Mouse (Mus musculus): ENCODE results near the gene Alyref2.

Gene Alyref2

DNA sequence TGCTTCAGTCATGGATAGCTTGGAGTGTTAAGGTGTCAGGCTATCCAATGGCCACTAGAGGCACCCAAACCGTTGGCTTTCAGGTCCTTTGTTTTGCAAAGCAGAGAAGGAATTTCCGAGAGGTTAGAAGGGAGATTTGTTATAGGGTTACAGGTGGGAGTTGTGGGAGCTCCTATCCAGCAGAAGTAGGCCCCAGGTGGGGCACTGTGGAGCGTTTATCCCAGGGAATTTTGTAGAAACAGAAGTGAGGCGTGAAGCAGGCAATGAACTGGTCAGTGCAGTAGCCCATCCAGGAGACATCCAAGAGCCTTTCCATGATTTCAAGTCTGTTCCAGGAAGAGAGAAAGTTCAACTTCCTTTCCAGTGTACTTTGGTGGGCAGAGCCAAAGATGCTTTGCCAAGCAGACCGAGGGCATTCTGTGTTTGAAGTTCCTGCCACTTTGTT is 1.6 kb upstream of the Alyref2 start:
- peak; percentile 83 for DNase-seq (ENCODE audit: low spot score)

DNA sequence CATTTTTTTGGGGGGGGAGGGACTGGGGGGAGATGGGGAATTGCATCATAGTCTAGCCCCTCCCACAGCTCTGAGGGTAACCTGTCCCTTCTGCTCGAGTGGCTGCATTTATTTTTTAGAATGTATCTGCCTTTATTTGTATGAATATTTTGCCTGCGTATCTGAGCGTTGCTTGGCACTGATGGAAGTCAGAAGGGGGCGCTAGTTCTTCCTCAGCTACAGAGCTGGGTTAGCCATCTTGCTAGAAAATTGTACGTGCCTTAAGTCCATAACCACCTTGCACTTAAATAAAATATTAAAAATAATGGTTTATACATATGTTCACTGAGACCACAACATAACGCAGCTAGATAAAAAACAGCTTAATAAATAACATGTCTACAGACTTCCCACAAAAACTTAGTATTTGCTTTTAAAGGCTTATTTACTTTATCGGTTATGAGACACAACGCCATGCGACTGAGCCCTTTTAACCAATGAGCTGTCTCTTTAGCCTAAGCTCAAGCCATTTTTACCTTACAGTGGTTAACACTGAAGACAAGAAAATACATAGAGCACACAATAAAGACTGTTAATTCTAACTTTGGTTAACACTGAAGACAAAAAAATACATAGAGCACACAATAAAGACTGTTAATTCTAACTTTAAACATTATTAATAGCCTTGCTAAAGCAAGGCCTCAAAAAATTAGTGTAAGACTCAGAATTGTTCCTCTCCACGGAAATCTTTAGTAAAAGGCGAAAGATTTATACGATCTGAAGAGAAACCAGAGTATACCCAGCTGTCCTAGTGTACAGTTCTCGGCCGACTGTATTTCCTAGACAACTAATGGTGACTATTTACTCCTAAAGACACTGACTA is 659 bp upstream of the Alyref2 start:
- DNase-seq (ENCODE audit: low spot score) = peak; percentile 86

DNA sequence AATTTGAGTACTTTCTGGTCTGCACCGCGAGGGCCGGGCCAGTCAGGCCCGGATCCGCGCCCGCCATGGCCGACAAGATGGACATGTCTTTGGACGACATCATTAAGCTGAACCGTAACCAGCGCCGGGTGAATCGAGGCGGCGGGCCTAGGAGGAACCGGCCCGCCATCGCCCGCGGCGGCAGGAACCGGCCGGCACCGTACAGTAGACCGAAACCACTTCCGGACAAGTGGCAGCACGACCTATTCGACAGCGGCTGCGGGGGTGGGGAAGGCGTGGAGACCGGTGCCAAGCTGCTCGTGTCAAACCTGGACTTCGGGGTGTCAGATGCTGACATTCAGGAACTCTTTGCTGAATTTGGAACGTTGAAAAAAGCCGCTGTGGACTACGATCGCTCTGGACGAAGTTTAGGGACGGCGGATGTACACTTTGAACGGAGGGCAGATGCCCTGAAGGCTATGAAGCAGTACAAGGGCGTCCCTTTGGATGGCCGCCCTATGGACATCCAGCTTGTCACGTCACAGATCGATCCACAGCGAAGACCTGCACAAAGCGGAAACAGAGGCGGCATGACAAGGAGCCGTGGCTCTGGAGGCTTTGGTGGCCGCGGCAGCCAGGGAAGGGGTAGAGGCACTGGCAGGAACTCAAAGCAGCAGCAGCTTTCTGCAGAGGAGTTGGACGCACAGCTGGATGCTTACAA is 464 bp downstream of the Alyref2 start:
- DNase-seq (ENCODE audit: low spot score) = peak; percentile 80

DNA sequence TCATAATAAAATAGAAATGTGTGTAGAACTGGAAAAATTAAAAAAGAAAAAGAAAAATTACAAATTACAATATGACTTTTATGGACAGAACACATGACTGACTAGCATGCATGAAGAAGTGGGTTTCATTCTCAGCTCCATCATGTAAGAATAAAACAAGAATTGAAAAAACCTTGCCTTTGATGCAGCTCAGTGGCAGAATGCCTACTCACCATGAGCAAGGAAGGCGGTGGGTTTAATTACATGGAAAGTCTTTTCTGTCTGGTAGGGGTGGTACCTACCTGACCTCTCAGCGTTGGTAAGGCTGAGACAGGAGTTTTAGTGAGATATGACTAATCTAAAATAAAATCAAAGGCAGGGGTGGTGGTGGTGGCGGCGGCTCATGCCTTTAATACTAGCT is 1.3 kb downstream of the Alyref2 start:
- no peak for DNase-seq (ENCODE audit: low spot score)

DNA sequence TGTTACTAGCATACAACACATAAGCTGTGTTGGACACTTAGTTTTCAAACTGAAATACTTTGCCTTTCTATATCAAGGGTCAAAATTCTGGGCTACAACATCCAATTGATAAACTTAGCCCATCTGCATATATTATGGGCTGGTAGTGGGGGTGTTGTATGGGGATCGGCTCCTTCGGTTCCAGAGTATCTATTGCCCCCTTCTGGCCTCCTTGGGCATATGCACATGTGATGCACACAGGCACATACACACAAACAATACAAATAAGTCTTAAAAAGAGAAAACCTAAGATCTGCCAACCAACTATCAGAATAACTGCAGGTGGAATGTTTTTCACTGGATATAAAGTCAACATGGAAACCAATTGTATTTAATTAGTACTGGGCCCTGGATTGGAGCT is 10.0 kb downstream of the Alyref2 start:
- DNase-seq (ENCODE audit: low spot score) = no peak

DNA sequence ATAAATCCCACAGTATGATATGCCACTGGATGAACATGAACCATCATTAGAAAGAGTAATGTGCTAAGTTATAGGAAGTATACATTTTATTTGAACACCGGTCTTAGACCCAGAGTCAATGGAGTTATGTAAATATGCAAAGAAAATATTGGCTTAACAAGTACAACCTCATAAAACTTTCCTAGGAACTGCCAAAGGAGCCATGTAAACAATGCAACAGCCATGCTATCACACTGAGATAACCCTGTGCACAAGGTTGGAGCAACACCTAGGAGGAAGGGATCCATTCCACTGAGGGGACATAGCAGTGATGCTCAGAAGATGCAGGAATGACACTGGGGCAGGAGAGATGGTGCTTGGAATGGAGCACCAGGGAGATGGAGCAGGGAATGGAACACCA is 10.5 kb downstream of the Alyref2 start:
- DNase-seq (ENCODE audit: low spot score) = no peak

DNA sequence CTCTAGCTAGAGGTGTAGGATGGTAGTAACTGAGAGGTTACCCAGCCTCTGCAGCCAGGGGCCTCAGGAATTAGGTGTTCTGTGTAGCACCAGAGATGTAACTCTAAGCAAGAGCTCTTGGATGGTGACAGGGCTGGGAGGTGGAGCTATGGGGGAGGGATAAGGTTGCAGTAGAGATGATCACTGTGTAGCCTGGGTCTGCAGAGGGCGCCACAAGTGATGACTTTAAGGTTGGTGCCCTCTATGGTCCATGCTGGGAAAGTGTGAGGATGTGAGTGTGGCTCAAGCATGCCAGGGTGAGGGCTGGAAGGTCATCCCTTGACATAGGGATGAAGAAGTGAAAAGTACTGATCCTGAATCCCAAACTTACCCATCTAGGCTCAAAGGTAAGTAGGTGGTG is 11.8 kb downstream of the Alyref2 start:
- no peak for DNase-seq (ENCODE audit: low spot score)

DNA sequence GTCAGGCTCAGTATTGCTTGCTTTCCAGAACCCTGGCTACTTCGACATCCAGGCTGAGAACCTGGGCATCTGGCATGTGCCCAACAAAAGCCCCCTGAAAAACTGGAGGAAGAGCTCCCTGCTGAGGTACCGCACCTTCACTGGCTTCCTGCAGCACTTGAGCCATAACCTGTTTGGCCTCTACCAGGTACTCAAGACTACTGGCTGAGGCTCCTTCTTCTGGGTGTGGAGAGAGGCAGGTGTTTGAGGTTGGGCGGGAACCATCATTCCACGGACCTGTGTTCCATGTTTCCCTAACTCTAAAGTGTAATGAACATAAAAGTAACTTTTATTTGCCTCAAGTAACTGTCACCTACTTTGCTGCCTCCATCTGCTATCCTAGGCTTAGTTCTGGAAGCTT is 12.3 kb downstream of the Alyref2 start:
- DNase-seq (ENCODE audit: low spot score) = no peak

DNA sequence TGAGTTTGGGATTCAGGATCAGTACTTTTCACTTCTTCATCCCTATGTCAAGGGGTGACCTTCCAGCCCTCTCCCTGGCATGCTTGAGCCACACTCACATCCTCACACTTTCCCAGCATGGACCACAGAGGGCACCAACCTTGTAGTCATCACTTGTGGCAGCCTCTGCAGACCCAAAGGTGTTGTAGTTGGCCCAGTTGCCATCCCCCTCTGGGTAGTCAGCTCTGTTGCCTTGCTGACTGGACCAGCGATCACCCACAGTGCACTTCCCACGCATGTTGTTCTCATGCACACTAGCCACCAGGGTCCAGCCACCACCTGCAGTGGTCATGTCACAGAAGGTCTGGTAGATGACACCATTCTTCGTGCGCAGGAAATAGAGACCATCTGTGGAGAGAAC is 28.1 kb downstream of the Alyref2 start:
- no peak for DNase-seq (ENCODE audit: low spot score)

DNA sequence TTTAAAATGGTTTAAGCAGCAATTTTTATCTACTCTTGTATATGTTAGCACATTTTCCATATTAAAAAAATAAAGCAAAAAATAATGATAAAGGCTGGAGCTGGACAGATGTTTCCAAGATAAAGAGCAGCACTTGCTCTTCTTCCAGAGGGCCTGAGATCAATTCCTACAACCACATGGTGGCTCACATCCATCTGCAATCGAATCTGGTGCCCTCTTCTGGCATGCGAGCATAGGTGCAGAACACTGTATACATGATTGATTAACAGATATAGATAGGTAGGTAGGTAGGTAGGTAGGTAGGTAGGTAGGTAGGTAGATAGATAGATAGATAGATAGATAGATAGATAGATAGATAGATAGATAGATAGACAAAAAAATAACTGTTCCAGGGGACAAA is 29.6 kb downstream of the Alyref2 start:
- no peak for DNase-seq (ENCODE audit: low spot score)

DNA sequence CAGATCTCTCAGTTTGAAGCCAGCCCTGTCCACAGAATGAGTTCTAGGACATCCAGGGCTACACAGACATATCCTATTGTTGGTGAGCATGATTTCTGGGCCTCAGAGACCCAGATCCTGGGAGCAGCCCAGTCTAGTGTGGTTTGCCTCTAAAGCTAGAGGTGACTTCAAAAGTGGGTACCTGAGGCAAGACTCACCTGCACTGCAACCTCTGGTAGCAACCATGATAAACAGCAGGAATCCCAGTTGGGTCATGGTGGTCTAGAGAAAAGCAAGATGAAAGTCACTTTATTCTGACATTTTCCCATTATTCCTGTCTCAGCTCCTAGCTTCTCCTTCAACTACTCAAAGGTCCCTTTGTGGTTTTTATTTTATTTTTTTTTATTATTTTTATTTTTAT is 31.3 kb downstream of the Alyref2 start:
- no peak for DNase-seq (ENCODE audit: low spot score)

DNA sequence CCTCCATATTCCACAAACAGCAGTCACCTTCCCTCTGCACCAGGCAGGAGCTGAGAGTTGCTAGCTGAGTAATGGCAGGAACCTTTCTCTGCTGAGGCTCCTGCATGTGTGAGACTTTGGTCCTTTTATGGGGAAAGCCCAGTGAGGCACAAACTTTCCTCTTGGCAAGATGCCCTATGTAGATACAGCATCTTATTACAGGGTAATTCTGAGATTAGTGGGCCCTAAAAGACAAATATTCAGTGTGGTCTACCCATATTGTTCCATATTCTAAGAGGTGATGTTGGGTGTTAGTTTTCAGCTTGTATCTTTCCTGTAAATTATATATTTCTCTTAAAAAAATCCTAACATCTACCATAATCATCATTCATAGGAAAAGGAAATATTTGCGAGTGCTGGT is 31.9 kb downstream of the Alyref2 start, which contains the start of gene Itln1:
TSS of gene Itln1 (minus strand) at position 101 of the 400 bp plus-strand sequence.
- no peak for DNase-seq (ENCODE audit: low spot score)

DNA sequence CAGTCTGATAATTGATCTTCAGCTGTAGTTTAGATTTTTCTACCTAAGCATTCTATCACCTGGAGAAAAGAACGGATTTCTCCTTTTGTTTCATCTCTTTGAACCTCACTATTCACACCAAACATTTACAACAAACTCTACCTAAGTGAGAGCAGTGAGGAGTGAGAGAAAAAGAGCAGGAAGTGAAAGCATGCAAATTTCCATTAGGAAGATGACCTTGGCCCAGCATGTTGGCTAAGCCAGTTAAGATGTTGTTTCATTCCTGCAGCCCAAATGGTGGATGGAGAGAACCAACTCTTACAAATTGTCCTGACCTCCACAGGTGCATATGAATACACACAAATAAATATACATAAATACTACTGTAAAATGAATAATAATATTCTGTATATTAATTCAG is 37.4 kb downstream of the Alyref2 start:
- no peak for DNase-seq (ENCODE audit: low spot score)

DNA sequence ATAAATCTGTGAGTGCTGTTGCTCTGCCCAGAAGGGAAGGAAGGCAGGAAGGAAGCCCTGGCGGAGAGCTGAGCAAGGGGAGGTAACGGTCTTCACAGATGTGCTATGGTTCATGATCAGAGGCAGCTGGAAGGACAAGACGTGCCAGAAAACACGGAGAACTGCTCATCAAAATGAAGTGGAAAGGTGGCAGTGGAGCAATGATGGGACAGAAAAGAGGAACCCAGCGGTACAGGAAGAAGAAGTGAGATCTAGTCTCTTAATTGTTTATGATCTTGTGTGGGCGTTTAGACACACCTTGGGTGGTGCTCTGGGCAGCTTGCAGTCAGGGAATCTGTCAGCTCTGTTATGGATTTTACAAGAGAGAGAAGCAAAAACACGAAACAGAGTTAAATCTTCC is 48.0 kb downstream of the Alyref2 start:
- no peak for DNase-seq (ENCODE audit: low spot score)

DNA sequence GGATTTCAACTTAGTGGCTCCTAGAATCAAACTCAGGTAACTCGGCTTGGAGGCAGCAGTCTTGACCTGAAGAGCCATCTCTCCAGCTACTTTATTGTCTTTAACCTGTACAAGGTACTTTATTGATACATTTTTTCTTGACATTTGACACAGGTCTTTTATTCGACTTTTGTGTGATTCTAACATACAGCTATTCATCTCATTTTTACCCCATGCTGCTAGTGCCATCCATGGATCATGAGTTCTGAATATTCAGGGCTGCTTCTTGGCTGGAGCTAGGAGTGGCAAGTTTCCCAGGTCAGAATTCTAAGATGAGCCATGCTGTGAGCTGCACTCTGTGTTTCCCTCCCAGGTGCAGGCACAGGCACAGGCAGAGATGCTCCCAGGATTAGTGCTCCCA is 49.0 kb downstream of the Alyref2 start:
- no peak for DNase-seq (ENCODE audit: low spot score)

DNA sequence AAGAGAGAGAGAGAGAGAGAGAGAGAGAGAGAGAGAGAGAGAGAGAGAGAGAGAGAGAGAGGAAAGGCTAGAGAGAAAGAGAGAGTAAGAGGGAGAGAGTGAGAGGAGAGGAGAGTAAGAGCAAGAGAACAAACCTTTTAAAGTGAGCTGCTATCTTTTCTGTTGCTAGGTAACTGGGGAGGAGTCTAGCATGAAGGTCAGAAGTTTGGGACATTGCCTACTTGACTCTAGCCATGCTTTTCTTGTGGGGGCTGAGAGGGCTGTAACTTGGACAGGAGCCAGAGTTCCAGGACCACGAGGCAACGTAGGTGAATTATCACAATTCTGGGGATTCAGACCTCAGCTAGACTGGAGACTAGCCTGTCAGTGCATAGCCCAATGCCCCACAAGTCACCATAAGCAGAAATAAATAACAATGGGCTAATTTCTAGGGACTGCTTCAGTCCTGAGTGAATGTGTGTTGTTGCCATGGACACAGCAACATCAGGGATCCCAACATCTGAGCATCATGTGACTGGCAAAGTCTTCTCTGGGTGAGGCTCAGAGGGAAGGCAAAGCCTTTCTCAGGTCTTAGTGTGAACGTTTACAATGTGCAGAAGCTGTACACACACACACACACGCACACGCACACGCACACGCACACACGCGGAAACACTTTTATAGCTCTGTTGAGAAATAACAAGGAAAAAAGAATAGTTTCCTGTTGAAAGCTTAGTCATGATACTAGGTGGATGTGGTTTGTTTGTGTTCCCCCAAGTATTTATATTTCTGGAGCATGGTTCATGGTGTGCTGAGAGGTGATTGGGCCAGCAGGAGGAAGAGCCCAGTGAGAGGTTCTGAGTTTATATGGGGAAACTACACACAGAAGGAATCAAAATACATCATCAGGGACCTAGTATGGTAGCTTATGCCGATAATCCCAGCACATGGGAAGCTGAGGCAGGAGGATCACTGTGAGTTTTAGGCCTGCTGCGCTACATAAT is 50.4 kb downstream of the Alyref2 start:
- DNase-seq (ENCODE audit: low spot score) = no peak
